Mouse (Mus musculus): ENCODE measurements around the gene Pnpla3. TPM values are rescaled to one million over a fixed set of nuclear protein-coding genes. Genes with fewer than 3 reads are reported as not detected.
"Not testable (repeated sequence)": the region's sequence is repeated elsewhere in the genome, so short reads cannot be mapped to it uniquely, and the experiment has no call there.

Pnpla3 gene
- polyA plus RNA-seq, 1 experiment from 2014 or later: 5.1 TPM

DNA sequence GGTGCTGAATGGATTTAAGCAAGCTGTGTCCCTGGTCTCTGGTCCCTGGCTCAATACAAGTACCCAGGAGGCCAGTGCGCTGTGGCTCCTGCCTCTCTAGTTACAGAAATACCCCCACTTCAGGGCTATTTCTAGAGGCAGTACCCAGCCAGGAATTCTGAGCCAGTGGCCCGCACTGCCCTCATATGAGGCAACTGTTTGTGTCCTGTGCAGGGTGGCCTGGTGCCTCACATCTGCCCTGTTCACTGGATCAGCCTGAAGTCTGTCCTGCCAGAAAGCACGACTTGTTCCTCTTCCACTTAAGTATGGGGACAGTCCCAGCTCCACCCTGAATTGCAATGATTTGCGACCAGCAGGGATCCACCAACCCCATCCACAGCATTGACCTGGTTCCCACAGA lies 34.2 kb upstream of the Pnpla3 start:
- H3K4me3 ChIP-seq (replicated peaks; ENCODE audit: low read length): no peak overlapping the region
- H3K9ac ChIP-seq (replicated peaks; ENCODE audit: low read depth, low read length): no peak overlapping the region
- H3K4me2 ChIP-seq (ENCODE audit: low read length): no peak overlapping the region
- 0 out of 2 replicates have a peak, but pooled peaks cover 2% of the 10 kb centered on the region for H3K4me1 ChIP-seq (replicated peaks; ENCODE audit: control insufficient read depth, insufficient read depth, low read length)
- no peak overlapping the region for H3K27ac ChIP-seq (ENCODE audit: low read length)
- H3K9me3 ChIP-seq (ENCODE audit: control insufficient read depth, low read length): no peaks in the 10 kb centered on the region
- H3K36me3 ChIP-seq (ENCODE audit: control insufficient read depth, insufficient read depth): no peaks in the 10 kb centered on the region
- WGBS: 73% methylated on average over 4 of the region's 4 CpGs
- no peaks in the 10 kb centered on the region for H3K27me3 ChIP-seq (replicated peaks; ENCODE audit: control insufficient read depth, insufficient read depth, low read length)
- no peak for ATAC-seq

- H3K4me1 ChIP-seq (replicated peaks; ENCODE audit: control insufficient read depth, insufficient read depth, low read length): peaks cover 4% of the 10 kb centered on the region; the same call in 1 of the 2 replicates
- no peaks in the 10 kb centered on the region for H3K27me3 ChIP-seq (replicated peaks; ENCODE audit: control insufficient read depth, insufficient read depth, low read length)
- H3K4me2 ChIP-seq (ENCODE audit: low read length): no peak overlapping the region
- H3K9ac ChIP-seq (replicated peaks; ENCODE audit: low read depth, low read length): no peak overlapping the region
- no peaks in the 10 kb centered on the region for H3K9me3 ChIP-seq (ENCODE audit: control insufficient read depth, low read length)
- WGBS: 84% methylated on average over 5 of the region's 5 CpGs
- ATAC-seq: no peak
- no peak overlapping the region for H3K4me3 ChIP-seq (replicated peaks; ENCODE audit: low read length)
- H3K27ac ChIP-seq (ENCODE audit: low read length): no peak overlapping the region
- H3K36me3 ChIP-seq (ENCODE audit: control insufficient read depth, insufficient read depth): no peaks in the 10 kb centered on the region
Measured at GRCm38 (mm10) chr15:84135472-84135871, 32.2 kb upstream of the Pnpla3 start.

DNA sequence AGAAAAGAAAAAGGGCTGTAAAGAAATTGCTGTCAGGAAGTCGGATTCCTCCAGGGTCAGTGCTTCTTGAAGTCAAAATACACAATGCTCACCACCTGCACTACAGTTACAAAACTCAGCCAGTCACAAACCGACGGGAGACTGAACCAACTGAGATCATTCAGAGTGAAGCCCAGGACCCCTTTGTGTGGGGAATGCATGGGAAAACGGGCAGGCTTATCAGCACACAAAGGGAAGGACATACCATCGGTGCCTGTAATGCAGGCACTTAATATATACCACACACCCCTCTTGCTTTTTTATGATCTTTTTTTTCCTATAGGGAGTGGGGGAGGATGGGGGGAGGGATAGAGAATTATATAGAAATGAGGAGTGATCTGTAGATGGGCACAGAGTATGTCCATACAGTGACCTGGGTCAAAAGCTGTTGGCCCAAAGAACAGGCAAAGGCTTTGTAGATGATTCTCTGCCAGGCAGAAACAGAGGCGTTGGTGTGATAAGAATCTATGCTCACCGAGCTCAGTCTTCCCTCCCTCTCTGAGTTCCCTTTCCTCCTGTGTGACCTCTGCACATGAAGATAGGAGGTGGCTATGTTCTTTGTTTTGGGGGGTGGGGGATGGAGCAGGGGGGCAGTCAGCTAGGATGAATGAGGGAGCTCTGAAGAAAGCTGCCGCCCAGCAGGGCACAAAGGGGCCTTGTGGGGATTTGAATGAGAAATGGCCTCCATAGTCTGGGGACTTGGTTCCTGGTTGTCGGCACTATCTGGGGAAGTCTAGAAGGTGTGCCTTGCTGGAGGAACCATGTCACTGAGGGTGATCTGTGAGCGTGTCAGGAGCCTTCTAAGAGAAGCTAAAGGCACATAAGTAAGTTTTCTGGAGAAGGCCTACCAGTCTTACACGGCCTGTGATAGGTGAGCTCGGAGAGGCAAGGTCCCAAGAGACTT lies 30.9 kb upstream of the Pnpla3 start:
- no peak for ATAC-seq
- Histone ChIP-seq H3K4me1 (replicated peaks; ENCODE audit: control insufficient read depth, insufficient read depth, low read length) (peaks cover 8% of the 10 kb centered on the region; the same call in 1 of the 2 replicates), H3K4me2 (ENCODE audit: low read length) (no peak overlapping the region), H3K27ac (ENCODE audit: low read length) (no peak overlapping the region), H3K4me3 (replicated peaks; ENCODE audit: low read length) (no peak overlapping the region), H3K27me3 (replicated peaks; ENCODE audit: control insufficient read depth, insufficient read depth, low read length) (no peaks in the 10 kb centered on the region), H3K9ac (replicated peaks; ENCODE audit: low read depth, low read length) (no peak overlapping the region), H3K36me3 (ENCODE audit: control insufficient read depth, insufficient read depth) (no peaks in the 10 kb centered on the region), H3K9me3 (ENCODE audit: control insufficient read depth, low read length) (no peaks in the 10 kb centered on the region)
- 18% methylated on average over 12 of the region's 12 CpGs for WGBS

DNA sequence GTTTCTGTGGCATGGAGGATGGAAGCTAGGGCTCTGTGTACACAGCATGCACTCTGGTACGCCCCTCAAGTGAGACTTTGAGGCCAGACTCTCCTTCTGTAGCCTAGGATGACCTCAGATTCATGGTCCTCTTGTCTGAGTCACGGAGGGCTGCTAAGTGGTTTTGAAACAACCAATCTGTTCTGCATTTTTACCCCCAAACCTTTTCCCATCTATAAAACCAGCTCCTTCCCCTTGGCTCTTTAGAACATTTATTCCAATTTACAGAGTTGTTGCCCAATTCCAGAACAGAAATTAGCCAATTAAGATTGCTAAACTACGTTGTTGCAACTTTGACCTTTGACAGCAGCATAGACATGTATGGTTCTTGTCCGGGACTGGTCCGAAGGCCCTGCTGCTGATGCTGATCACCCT lies 28.0 kb upstream of the Pnpla3 start:
- Histone ChIP-seq H3K4me3 (replicated peaks; ENCODE audit: low read length) (no peak overlapping the region), H3K9me3 (ENCODE audit: control insufficient read depth, low read length) (no peaks in the 10 kb centered on the region), H3K4me2 (ENCODE audit: low read length) (no peak overlapping the region), H3K4me1 (replicated peaks; ENCODE audit: control insufficient read depth, insufficient read depth, low read length) (peaks cover 8% of the 10 kb centered on the region; the same call in 1 of the 2 replicates), H3K36me3 (ENCODE audit: control insufficient read depth, insufficient read depth) (no peaks in the 10 kb centered on the region), H3K9ac (replicated peaks; ENCODE audit: low read depth, low read length) (no peak overlapping the region), H3K27me3 (replicated peaks; ENCODE audit: control insufficient read depth, insufficient read depth, low read length) (no peaks in the 10 kb centered on the region), H3K27ac (ENCODE audit: low read length) (no peak overlapping the region)
- ATAC-seq: no peak
- 84% methylated on average over 5 of the region's 5 CpGs for WGBS

DNA sequence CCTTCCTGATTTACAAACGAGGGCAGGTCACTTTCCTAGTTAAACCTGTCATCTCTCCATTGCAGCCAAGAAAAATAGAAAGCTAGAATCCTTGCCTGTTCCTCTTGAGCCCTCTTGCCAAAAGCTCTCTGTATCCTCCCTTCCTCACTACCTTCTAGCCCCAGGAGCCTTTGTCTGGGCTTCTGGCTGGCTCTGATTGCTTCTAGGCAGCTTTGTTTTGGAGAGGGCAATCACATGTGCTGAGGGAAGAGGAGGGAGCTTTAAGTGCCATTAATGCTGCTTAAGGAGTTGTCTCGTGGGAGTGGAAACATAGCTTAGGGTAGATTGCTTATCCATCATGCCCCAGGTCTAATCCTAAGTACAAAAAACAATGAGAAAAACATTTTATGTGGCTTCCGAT lies 27.5 kb upstream of the Pnpla3 start:
- no peak overlapping the region for H3K27ac ChIP-seq (ENCODE audit: low read length)

DNA sequence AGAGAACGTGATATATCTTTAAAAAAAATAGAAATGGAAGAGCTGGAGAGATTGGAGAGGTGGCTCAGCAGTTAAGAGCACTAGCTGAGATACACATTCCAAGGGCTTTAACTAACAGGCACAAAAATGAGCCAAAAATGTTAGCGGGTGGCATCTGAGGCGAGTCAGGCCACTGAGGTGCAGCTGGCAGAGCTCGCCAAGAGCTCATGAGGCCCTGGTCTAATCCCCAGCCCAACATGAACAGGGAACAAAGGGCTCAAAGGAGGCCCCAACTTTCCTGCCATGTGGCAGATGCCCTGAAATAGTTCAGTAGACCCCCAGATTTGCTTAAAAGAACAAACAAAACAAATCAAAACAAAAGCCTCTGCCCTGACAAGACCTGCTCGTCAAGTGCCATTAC lies 26.7 kb upstream of the Pnpla3 start:
- H3K4me1 ChIP-seq (replicated peaks; ENCODE audit: control insufficient read depth, insufficient read depth, low read length): peaks cover 8% of the 10 kb centered on the region; the same call in 1 of the 2 replicates
- ATAC-seq: no peak
- no peak overlapping the region for H3K4me2 ChIP-seq (ENCODE audit: low read length)
- WGBS: 36% methylated on average over 5 of the region's 5 CpGs
- no peaks in the 10 kb centered on the region for H3K27me3 ChIP-seq (replicated peaks; ENCODE audit: control insufficient read depth, insufficient read depth, low read length)
- H3K9ac ChIP-seq (replicated peaks; ENCODE audit: low read depth, low read length): no peak overlapping the region
- no peaks in the 10 kb centered on the region for H3K36me3 ChIP-seq (ENCODE audit: control insufficient read depth, insufficient read depth)
- H3K4me3 ChIP-seq (replicated peaks; ENCODE audit: low read length): no peak overlapping the region
- H3K9me3 ChIP-seq (ENCODE audit: control insufficient read depth, low read length): no peaks in the 10 kb centered on the region
- no peak overlapping the region for H3K27ac ChIP-seq (ENCODE audit: low read length)

More for the DNA sequence above, 27.5 kb upstream of the Pnpla3 start:
- H3K27me3 ChIP-seq (replicated peaks; ENCODE audit: control insufficient read depth, insufficient read depth, low read length): no peaks in the 10 kb centered on the region
- peaks cover 8% of the 10 kb centered on the region; the same call in 1 of the 2 replicates for H3K4me1 ChIP-seq (replicated peaks; ENCODE audit: control insufficient read depth, insufficient read depth, low read length)
- ATAC-seq: no peak
- WGBS: 36% methylated on average over 3 of the region's 3 CpGs
- H3K9ac ChIP-seq (replicated peaks; ENCODE audit: low read depth, low read length): no peak overlapping the region
- H3K4me3 ChIP-seq (replicated peaks; ENCODE audit: low read length): no peak overlapping the region
- no peak overlapping the region for H3K4me2 ChIP-seq (ENCODE audit: low read length)
- H3K9me3 ChIP-seq (ENCODE audit: control insufficient read depth, low read length): no peaks in the 10 kb centered on the region
- H3K36me3 ChIP-seq (ENCODE audit: control insufficient read depth, insufficient read depth): no peaks in the 10 kb centered on the region

DNA sequence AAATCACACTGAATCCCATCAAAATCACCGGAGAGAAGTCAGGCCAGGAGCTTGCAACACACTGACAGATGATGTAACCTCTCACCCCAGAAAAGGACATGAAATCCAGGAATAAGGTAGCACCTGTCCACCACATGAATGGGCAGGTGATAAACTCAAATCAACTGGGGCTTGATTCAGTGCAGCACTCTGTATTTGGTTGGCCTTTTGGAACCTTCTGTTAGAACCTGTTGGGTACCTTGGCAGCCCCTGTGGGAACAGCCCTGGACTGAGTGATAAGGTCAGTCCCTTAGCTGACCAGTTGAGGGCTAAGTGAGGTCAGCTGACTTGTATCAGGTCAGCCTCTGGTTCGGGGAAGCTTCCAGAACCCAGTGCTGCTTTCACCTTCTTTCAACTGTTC lies 11.5 kb upstream of the Pnpla3 start:
- ATAC-seq: no peak
- no peaks in the 10 kb centered on the region for H3K36me3 ChIP-seq (ENCODE audit: control insufficient read depth, insufficient read depth)
- 98% methylated on average over 2 of the region's 2 CpGs for WGBS

DNA sequence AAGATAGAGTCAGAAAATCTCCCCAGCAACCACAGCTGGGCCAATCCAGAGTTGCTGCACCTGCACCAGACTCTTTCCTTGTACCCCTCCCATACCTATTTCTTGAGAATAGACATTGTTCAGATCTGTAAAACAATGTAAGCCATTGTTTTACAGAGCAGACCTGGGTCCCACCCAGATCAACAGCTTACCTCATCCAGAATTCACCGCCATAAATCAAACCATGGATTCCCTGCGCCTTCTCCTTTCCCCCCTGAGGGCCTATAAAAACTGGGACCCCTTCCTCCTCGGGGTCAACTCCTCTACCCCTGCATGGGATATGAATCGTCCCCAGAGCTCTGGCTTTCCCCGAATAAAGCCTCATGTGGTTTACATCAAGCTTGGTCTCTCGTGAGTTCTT lies 10.1 kb upstream of the Pnpla3 start:
- not testable (repeated sequence) for H3K4me2 ChIP-seq (ENCODE audit: low read length); H3K36me3 ChIP-seq (ENCODE audit: control insufficient read depth, insufficient read depth); H3K27me3 ChIP-seq (replicated peaks; ENCODE audit: control insufficient read depth, insufficient read depth, low read length); ATAC-seq; H3K9me3 ChIP-seq (ENCODE audit: control insufficient read depth, low read length); H3K4me1 ChIP-seq (replicated peaks; ENCODE audit: control insufficient read depth, insufficient read depth, low read length); H3K27ac ChIP-seq (ENCODE audit: low read length); H3K4me3 ChIP-seq (replicated peaks; ENCODE audit: low read length); H3K9ac ChIP-seq (replicated peaks; ENCODE audit: low read depth, low read length)
- WGBS: 87% methylated on average over 6 of the region's 6 CpGs

More for the DNA sequence above, 11.5 kb upstream of the Pnpla3 start:
- Histone ChIP-seq H3K27me3 (replicated peaks; ENCODE audit: control insufficient read depth, insufficient read depth, low read length) (no peaks in the 10 kb centered on the region), H3K4me2 (ENCODE audit: low read length) (no peak overlapping the region), H3K9ac (replicated peaks; ENCODE audit: low read depth, low read length) (no peak overlapping the region), H3K4me3 (replicated peaks; ENCODE audit: low read length) (no peak overlapping the region), H3K27ac (ENCODE audit: low read length) (no peak overlapping the region), H3K4me1 (replicated peaks; ENCODE audit: control insufficient read depth, insufficient read depth, low read length) (no peaks in the 10 kb centered on the region), H3K9me3 (ENCODE audit: control insufficient read depth, low read length) (no peaks in the 10 kb centered on the region)

DNA sequence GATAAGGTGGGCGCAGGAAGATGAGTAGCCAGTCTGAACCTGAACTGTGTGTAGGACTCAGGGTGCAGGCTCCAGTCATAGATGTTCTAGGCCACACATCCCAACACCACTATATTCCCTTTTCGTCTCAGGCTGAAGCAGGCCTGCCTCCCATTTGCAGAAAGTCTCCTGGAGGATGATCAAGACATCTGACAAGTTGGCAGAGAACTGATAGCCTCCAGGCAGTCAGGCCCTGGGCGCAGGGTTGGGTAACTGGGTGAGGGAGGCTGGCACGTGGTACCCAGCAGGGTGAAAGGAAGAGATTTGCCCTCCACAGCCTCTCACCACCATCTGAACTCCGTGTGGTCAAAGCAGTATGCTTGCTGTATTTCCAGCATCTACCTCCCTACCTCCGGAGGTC lies 5.8 kb upstream of the Pnpla3 start:
- no peak for ATAC-seq
- H3K4me2 ChIP-seq (ENCODE audit: low read length): no peak overlapping the region
- H3K4me3 ChIP-seq (replicated peaks; ENCODE audit: low read length): no peak overlapping the region
- no peaks in the 10 kb centered on the region for H3K9me3 ChIP-seq (ENCODE audit: control insufficient read depth, low read length)
- WGBS: 75% methylated on average over 6 of the region's 6 CpGs
- no peaks in the 10 kb centered on the region for H3K27me3 ChIP-seq (replicated peaks; ENCODE audit: control insufficient read depth, insufficient read depth, low read length)
- H3K4me1 ChIP-seq (replicated peaks; ENCODE audit: control insufficient read depth, insufficient read depth, low read length): peaks cover 2% of the 10 kb centered on the region
- H3K36me3 ChIP-seq (ENCODE audit: control insufficient read depth, insufficient read depth): no peaks in the 10 kb centered on the region
- H3K27ac ChIP-seq (ENCODE audit: low read length): no peak overlapping the region
- no peak overlapping the region for H3K9ac ChIP-seq (replicated peaks; ENCODE audit: low read depth, low read length)
